Mouse (Mus musculus): ENCODE measurements around the gene Irak4. TPM values are rescaled to one million over a fixed set of nuclear protein-coding genes. Genes with fewer than 3 reads are reported as not detected.

Gene Irak4
- 23.4 to 29.2 TPM (median 28.0 TPM) in 4 replicates for total RNA-seq (2023)

DNA sequence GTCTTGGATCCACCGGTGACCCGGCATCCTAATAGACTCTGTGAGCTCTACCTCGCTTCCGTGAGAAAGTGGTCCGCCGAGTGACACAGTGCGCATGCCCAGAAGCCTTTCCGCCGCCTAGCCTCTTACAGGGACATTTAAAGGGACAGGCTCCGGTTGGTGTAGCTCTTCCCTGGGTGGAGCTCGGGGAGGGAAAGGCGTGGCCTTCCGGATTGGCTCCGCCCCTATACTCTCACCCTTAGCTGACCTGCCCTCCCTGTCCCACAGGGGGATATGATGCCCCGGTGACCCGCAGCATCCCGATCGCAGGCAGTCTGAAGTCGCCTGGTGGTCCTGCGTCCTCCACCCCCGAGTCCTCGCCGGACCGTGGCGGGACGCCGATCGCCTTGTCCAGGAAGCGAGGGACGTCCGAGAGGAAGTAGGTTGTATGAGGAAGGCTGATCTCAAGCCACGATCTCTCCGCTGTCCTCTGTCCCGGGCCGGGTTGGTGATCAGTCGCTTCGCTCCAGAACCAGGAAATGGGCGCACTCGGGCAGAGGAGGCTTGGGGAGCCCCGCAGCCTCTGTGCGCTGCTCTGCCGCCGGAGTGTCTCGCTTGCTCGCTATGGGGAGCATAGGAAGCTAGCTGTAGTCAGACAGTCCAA lies at the start of gene Irak4, which contains the start of gene Pus7l:
Gene Irak4 (plus strand): TSS at position 235 of the 643 bp plus-strand sequence.
Gene Pus7l (minus strand): TSS at position 139 of the 643 bp plus-strand sequence.

DNA sequence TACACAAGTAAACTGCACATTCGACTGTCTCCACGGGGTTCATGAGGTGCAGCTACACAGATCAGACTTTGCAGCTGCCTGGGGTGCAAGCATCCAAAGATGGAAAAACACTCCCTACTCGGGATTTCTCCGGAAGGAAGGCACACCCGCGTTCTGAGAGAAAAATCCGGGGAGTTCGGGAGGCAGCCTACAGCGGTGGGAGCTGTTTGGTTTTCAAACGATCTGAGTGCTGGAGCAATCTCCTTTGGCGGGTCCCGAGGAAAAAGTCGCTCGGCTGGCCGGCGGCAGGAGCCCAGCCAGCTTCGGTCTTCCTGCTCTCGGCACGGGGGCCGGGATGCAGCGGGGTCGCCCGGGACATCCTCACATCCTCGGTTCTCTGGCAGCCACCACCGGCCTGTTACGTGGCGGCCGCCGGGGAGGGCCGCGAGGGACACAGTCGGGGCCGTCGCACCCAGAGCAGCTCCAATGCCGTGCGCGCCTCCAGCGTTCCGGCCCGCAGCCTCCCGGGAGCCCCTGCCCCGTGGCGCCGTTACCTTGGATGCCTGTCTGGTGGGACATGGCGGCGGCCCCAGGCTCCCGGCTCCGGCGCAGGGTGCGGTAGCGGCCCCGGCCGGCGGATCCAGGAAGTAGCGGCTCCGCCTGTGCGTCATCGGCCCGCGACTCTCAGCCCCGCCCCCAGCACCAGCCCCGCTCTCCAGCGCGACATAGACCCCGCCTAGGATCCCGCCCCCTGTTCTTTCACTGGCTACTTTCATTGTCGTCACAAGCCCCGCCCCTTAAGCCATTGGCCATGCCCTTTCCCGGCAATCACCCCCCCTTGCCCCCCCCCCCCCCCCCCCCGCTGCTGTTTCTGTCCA lies 46.0 kb downstream of the Irak4 start, which contains the start of gene Twf1:
Gene Twf1 (minus strand): TSS at position 671 of the 857 bp plus-strand sequence.

DNA sequence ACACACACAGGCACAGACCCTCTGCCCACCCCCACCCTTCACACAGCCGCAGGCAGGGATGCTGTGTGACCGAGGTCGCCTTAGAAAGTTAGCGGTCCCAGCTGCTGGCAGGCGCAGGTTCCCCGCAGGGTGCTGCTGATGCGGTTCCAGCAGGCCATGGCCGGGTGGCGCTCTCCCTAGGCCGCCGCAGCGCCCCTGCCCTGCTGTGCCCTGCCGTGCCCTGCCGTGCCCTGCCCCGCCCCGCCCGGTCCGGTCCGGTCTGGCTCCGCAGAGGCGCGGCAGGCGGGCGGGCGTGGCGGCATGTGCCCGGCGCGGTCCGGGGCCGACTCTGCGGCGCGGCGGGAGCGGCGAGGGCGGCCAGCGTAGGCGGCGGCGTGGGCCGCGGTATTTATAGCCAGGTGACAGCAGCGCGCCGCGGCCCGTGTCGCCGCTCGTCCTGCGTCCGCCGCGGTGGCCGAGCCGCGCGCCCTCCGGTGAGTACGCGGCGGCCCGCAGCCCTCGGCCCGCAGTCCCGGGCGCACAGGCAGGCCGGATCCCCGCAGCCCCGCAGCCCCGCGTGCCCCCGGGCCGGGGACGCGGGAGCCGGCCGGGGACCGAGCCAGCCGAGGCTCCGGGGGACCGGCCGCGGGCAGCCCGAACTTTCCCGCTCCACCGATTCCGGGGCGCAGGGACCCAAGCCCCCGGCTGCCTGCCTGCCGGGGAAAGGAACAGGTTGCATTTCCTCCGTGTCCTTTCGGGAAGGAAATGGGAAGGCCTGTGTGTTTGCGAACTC lies 85.6 kb downstream of the Irak4 start, which contains the start of gene Tmem117:
Gene Tmem117 (plus strand): TSS at position 403 of the 772 bp plus-strand sequence.

Other genes starting within 250 kb of the Irak4 start
- not detected in 4 replicates for gene Adamts20, start 78.2 kb upstream of the Irak4 start, total RNA-seq (2023)
- 6.8 to 10.5 TPM (median 9.0 TPM) in 4 replicates for gene Pus7l, start 96 bp upstream of the Irak4 start, total RNA-seq (2023)
- 43.4 to 62.5 TPM (median 55.0 TPM) in 4 replicates for gene Twf1, start 46.2 kb downstream of the Irak4 start, total RNA-seq (2023)
- gene Tmem117, start 85.6 kb downstream of the Irak4 start, total RNA-seq (2023), result not detected in 4 replicates

All from B cell, adult 62 days (primary cell).